Mouse (Mus musculus) cerebellum, postnatal 25 days (tissue): ENCODE data around the gene Hyal1.
A peak's percentile ranks its signal among the peaks of the same experiment; 100 is the strongest.
"Not testable (repeated sequence)": the region's sequence is repeated elsewhere in the genome, so short reads cannot be mapped to it uniquely, and the experiment has no call there.

Experiments
- DNase-seq, 2 experiments: peaks; one replicate each; pipeline ENCODE4 v3.0.0; 2021; ENCODE audit warnings: mixed read lengths in 2 of 2

The Hyal1 gene

GRCm38 (mm10) chr9:107551117-107551889 lies 25.4 kb upstream of the Hyal1 start, which contains the start of gene Rassf1:
Gene Rassf1 (plus strand): TSS chr9:107551555.
- peak; percentile 48 to 61 for DNase-seq

DNA sequence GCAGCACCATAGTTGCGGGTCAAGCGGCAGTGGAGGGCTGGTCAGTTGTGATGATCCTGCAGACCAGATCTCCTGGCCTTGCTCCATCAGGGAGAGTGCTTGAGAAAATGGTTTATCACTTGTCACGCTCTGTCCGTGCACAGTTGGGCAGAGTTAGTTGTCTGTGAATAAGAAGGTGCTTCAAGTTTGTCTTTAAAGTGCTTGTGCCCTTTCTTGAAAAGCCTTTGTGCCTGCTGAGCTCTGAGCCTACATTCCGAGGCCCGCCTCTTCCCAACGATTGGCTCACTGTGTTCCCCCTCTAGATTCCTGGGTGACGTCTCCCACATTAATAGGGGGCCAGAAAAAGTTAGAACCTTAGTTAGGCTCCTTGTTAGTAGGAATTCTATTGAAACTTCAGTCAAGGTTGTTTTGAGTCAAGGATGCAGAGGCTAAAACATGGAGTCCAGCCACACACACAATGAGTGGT lies 24.8 kb upstream of the Hyal1 start:
- DNase-seq = no peak

- DNase-seq = no peak
Measured at GRCm38 (mm10) chr9:107552690-107553393, 23.9 kb upstream of the Hyal1 start.

GRCm38 (mm10) chr9:107553541-107554318 lies 23.0 kb upstream of the Hyal1 start:
- DNase-seq = peak in 1 of 2 experiments; percentile 72

- DNase-seq = peak; percentile 94 to 98
Measured at GRCm38 (mm10) chr9:107554319-107554825, 22.4 kb upstream of the Hyal1 start.

GRCm38 (mm10) chr9:107555031-107555457 lies 21.7 kb upstream of the Hyal1 start:
- DNase-seq = no peak

GRCm38 (mm10) chr9:107555701-107556100 lies 21.0 kb upstream of the Hyal1 start:
- DNase-seq = no peak

- no peak for DNase-seq
Measured at GRCm38 (mm10) chr9:107556346-107556745, 20.4 kb upstream of the Hyal1 start.

- peak; percentile 94 to 95 for DNase-seq
Measured at GRCm38 (mm10) chr9:107563029-107563581, 13.6 kb upstream of the Hyal1 start, which contains the start of gene Tusc2. Gene Tusc2 (plus strand): TSS chr9:107563255.

DNA sequence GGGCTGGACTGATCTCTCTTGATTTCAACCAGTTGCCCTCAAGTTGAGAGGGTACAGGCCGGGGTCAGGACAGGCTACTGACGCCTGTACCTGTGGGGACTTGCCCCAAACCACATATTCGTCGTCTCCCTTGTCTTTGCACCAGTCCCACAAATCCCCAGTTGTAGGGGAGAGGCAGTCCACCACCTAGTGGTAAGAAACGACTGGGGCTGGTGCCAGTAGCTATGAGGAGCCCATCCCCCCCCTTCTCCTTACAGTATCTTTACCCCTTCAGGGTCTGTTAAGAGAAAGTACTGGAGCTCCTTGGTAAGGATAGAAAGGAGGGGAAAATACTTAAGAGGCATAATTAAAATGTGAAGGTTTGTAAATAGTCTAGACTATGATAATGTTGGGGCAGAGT lies 11.2 kb upstream of the Hyal1 start:
- not testable (repeated sequence) for DNase-seq

DNA sequence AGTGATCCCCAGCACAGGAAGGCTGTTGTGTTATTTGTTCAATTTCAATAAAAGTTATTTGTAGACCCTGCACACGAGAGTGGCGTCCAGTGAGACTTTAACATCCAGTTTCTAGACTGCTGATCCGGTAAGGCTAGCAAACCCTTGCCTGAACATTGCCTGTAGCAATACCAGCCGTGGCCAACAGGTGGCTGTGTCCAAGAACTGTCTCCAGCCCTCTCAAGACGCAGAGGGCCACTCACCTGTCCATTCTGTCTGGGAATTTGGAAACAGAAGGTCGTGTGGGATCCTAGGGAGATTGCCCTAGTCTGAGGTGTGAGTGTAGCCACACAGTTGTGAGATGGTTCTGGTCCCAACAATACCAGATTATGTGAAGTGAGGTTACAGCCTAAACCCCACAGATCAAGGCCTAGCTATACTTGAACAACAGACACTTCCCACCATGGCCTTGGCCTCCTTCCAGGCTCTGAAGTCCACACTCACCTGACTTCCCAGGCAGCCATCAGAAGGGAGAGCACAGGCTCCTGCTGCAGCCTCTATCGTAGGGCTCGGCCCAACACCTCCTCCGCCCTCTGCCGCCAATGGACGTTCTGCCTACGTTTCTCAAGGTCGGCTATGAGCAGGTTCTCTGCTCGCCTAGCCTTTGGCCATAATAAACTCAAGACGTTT lies 10.6 kb upstream of the Hyal1 start:
- DNase-seq = peak; percentile 83 to 91

DNA sequence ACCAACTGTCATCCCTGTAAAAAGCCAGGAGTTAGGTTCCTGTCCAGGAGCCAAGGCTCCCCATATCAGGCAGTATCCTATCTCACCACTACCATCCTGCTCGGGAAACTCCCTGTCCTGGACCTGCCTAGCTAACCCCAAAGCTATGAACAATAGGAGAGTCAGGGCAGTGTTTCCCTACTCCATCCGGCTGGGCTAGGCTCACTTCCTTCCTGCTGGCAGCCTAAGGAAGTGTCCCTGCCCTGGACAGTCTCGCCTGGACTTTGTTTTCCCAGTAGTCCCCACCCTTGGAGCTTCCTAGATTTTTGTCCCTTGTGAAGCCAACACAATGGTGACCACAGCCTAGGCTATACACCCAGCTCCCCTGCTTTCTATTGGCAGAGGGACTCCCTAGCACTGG lies 9.9 kb upstream of the Hyal1 start:
- no peak for DNase-seq

DNA sequence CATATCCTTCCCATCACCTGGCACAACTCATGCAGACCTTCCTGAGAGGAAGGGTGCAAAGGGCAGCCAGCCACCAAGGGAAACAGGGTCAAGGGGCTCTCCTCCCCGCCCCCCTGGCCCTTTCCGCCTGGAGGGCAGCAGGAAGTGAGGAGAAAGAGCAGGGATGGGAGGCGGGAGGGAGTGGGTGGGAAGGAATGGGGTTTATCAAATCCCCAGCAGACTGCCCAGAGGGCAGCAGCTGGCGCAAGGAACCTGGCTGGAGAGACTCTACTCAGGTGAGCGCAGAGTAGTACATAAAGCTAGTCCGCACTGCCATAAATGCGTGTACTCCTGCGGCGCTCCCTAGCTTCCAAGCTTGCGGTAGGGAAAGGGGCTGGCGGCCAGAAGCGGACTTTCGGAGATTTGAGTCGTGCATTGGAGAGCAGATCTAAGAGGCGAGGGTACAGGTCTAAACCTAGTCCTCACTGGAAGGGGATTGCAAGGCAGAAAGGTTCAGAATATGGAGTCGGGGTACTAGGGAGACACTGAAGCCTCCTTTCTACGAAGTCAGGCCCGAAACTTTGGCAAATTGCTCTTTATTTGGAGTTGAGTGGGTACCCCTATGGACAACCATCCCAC lies 8.9 kb upstream of the Hyal1 start, which contains the start of gene Hyal2:
Gene Hyal2, plus strand, starts transcription at position 244 of the 618 bp plus-strand sequence.
- no peak for DNase-seq

DNA sequence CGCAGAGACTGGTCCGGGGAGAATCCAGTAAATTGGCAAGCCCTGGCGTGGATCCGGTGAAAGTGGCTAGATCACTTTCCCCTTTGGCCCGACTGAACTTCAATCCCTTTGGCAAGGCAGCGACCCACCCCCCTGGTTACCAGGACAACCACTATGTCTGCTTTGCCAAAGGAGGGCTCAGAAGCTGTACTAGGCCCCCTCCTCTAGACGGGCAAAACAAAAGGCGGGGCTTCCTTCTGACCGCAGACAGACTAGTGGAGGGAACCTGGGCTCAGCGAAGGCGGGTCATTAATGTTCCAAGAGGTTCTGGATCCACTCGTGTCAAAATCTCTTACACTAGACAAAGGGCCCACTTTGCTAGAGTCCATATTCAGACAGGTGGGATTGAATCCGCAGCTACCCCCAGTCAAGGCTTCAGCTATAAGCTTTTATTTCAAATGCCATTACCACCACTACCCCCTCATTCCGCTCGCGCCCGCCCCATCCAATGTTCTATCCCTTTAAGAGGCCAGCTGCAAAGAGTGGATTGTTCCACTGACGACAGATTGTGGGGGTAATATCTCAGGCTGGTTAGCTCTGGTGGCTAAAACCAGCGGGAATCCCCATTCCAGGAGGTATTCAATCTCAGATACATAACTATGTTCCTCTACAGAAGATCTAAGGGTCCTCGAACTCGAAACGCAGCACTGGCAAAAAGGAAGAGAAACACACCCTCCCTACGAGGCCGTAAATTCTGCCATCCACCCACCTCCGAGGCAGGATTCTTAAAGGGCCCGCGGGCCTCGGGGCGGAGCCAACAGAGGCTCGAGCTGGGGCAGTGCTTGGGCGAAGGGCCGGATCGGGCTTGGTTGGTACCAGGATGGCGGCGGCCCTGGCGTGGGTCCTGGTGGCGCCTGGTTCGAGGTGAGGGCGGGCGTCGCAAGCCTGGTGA lies 8.1 kb upstream of the Hyal1 start:
- DNase-seq = peak; percentile 82 to 84

GRCm38 (mm10) chr9:107569270-107569669 lies 7.5 kb upstream of the Hyal1 start:
- no peak for DNase-seq

- no peak for DNase-seq
Measured at GRCm38 (mm10) chr9:107570016-107570415, 6.7 kb upstream of the Hyal1 start.

DNA sequence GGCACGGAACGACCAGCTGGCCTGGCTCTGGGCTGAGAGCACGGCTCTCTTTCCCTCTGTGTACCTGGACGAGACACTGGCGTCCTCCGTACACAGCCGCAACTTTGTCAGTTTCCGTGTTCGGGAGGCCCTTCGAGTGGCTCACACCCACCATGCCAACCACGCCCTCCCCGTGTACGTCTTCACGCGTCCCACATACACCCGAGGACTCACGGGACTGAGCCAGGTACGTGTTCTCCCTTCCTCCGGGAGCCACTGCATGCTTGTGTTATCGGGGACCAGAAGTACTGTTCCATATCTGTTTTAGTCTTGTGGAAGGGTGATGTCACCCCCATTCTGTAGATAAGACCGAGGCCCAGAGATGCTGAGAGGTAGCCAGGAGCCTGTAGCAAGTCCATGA lies 5.9 kb upstream of the Hyal1 start:
- no peak for DNase-seq

GRCm38 (mm10) chr9:107571534-107572326 lies 5.0 kb upstream of the Hyal1 start:
- no peak for DNase-seq

DNA sequence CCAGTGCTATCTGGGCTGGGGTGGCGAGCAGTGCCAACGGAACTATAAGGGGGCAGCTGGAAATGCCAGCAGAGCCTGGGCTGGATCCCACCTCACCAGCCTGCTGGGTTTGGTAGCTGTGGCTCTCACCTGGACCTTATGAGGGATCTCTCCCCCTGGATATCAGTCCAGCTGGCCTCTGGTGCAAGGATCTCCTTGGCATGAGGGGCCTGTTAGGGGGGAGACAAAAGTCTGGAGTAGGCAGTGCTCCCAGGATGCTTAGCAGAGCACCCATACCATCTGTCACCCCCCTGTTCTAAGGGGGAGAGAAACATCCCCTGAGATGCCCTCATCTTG lies 4.4 kb upstream of the Hyal1 start:
- no peak for DNase-seq
